Mouse (Mus musculus): ENCODE measurements around the gene Rcc1l. TPM values are rescaled to one million over a fixed set of nuclear protein-coding genes. Genes with fewer than 3 reads are reported as not detected.

The Rcc1l gene
- polyA plus RNA-seq, 1 experiment: 10.3 TPM

- WGBS: 26% methylated on average over 4 of the region's 4 CpGs
- H3K27ac ChIP-seq (ENCODE audit: insufficient read depth, low read depth, low read length): no peak overlapping the region
- peaks cover 5% of the 10 kb centered on the region; the same call in 1 of the 2 replicates for H3K36me3 ChIP-seq (ENCODE audit: control insufficient read depth, insufficient read depth, low read length)
- TF ChIP-seq CTCF (IDR thresholded peaks at IDR 0.05; ENCODE audit: extremely low read depth, insufficient read length, insufficient replicate concordance, low read depth, low read length): peak; percentile 62; the same call in 1 of the 2 replicates
- no peak for TF ChIP-seq POLR2A (IDR thresholded peaks at IDR 0.05; ENCODE audit: low read depth, low read length)
- H3K27me3 ChIP-seq (ENCODE audit: control insufficient read depth, insufficient read depth, low read length): no peaks in the 10 kb centered on the region
- H3K4me3 ChIP-seq (ENCODE audit: low read depth, low read length): no peak overlapping the region
- H3K4me1 ChIP-seq (ENCODE audit: control insufficient read depth, insufficient read depth, insufficient read length, low read length): peaks cover 3% of the 10 kb centered on the region; the same call in 1 of the 2 replicates
These were observed 3.4 kb downstream of the Rcc1l start for GRCm38 (mm10) chr5:134173206-134173605.

- 66% methylated on average over 8 of the region's 8 CpGs for WGBS
- Histone ChIP-seq H3K4me3 (ENCODE audit: low read depth, low read length) (no peak overlapping the region), H3K36me3 (ENCODE audit: control insufficient read depth, insufficient read depth, low read length) (peaks cover 5% of the 10 kb centered on the region; the same call in 1 of the 2 replicates), H3K27me3 (ENCODE audit: control insufficient read depth, insufficient read depth, low read length) (no peaks in the 10 kb centered on the region), H3K4me1 (ENCODE audit: control insufficient read depth, insufficient read depth, insufficient read length, low read length) (peaks cover 4% of the 10 kb centered on the region; the same call in 1 of the 2 replicates), H3K27ac (ENCODE audit: insufficient read depth, low read depth, low read length) (peak overlapping the region; percentile 35; the same call in 1 of the 2 replicates)
- TF ChIP-seq POLR2A (IDR thresholded peaks at IDR 0.05; ENCODE audit: low read depth, low read length) (no peak), CTCF (IDR thresholded peaks at IDR 0.05; ENCODE audit: extremely low read depth, insufficient read length, insufficient replicate concordance, low read depth, low read length) (no peak)
These were observed 6.4 kb downstream of the Rcc1l start for GRCm38 (mm10) chr5:134170167-134170566.

- Histone ChIP-seq H3K36me3 (ENCODE audit: control insufficient read depth, insufficient read depth, low read length) (peaks cover 5% of the 10 kb centered on the region; the same call in 1 of the 2 replicates), H3K4me3 (ENCODE audit: low read depth, low read length) (no peak overlapping the region), H3K4me1 (ENCODE audit: control insufficient read depth, insufficient read depth, insufficient read length, low read length) (peaks cover 6% of the 10 kb centered on the region), H3K27me3 (ENCODE audit: control insufficient read depth, insufficient read depth, low read length) (no peaks in the 10 kb centered on the region), H3K27ac (ENCODE audit: insufficient read depth, low read depth, low read length) (no peak overlapping the region)
- 95% methylated on average over 10 of the region's 10 CpGs for WGBS
- TF ChIP-seq POLR2A (IDR thresholded peaks at IDR 0.05; ENCODE audit: low read depth, low read length) (no peak), CTCF (IDR thresholded peaks at IDR 0.05; ENCODE audit: extremely low read depth, insufficient read length, insufficient replicate concordance, low read depth, low read length) (no peak)
These were observed 7.3 kb downstream of the Rcc1l start for GRCm38 (mm10) chr5:134169231-134169630.

GRCm38 (mm10) chr5:134168033-134168432 is 8.5 kb downstream of the Rcc1l start:
- Histone ChIP-seq H3K36me3 (ENCODE audit: control insufficient read depth, insufficient read depth, low read length) (peaks cover 11% of the 10 kb centered on the region), H3K4me1 (ENCODE audit: control insufficient read depth, insufficient read depth, insufficient read length, low read length) (peaks cover 6% of the 10 kb centered on the region), H3K4me3 (ENCODE audit: low read depth, low read length) (no peak overlapping the region), H3K27ac (ENCODE audit: insufficient read depth, low read depth, low read length) (no peak overlapping the region), H3K27me3 (ENCODE audit: control insufficient read depth, insufficient read depth, low read length) (no peaks in the 10 kb centered on the region)
- no peak for TF ChIP-seq POLR2A (IDR thresholded peaks at IDR 0.05; ENCODE audit: low read depth, low read length)
- no peak for TF ChIP-seq CTCF (IDR thresholded peaks at IDR 0.05; ENCODE audit: extremely low read depth, insufficient read length, insufficient replicate concordance, low read depth, low read length)
- whole genome bisulfite sequencing: 93% methylated on average over 9 of the region's 9 CpGs

GRCm38 (mm10) chr5:134166642-134167041 is 9.9 kb downstream of the Rcc1l start:
- Histone ChIP-seq H3K4me3 (ENCODE audit: low read depth, low read length) (no peak overlapping the region), H3K27ac (ENCODE audit: insufficient read depth, low read depth, low read length) (no peak overlapping the region), H3K36me3 (ENCODE audit: control insufficient read depth, insufficient read depth, low read length) (peaks cover 16% of the 10 kb centered on the region), H3K27me3 (ENCODE audit: control insufficient read depth, insufficient read depth, low read length) (no peaks in the 10 kb centered on the region), H3K4me1 (ENCODE audit: control insufficient read depth, insufficient read depth, insufficient read length, low read length) (peaks cover 6% of the 10 kb centered on the region)
- TF ChIP-seq CTCF (IDR thresholded peaks at IDR 0.05; ENCODE audit: extremely low read depth, insufficient read length, insufficient replicate concordance, low read depth, low read length) (no peak), POLR2A (IDR thresholded peaks at IDR 0.05; ENCODE audit: low read depth, low read length) (no peak)
- WGBS: 87% methylated on average over 7 of the region's 7 CpGs

- Histone ChIP-seq H3K4me3 (ENCODE audit: low read depth, low read length) (no peak overlapping the region), H3K4me1 (ENCODE audit: control insufficient read depth, insufficient read depth, insufficient read length, low read length) (peaks cover 2% of the 10 kb centered on the region; the same call in 1 of the 2 replicates), H3K36me3 (ENCODE audit: control insufficient read depth, insufficient read depth, low read length) (peaks cover 20% of the 10 kb centered on the region), H3K27ac (ENCODE audit: insufficient read depth, low read depth, low read length) (no peak overlapping the region), H3K27me3 (ENCODE audit: control insufficient read depth, insufficient read depth, low read length) (no peaks in the 10 kb centered on the region)
- WGBS: 33% methylated on average over 5 of the region's 5 CpGs
- TF ChIP-seq CTCF (IDR thresholded peaks at IDR 0.05; ENCODE audit: extremely low read depth, insufficient read length, insufficient replicate concordance, low read depth, low read length) (no peak), POLR2A (IDR thresholded peaks at IDR 0.05; ENCODE audit: low read depth, low read length) (no peak)
These were observed 11.9 kb downstream of the Rcc1l start for GRCm38 (mm10) chr5:134164688-134165087.

GRCm38 (mm10) chr5:134155916-134156466 is 20.6 kb downstream of the Rcc1l start:
- TF ChIP-seq POLR2A (IDR thresholded peaks at IDR 0.05; ENCODE audit: low read depth, low read length) (no peak), CTCF (IDR thresholded peaks at IDR 0.05; ENCODE audit: extremely low read depth, insufficient read length, insufficient replicate concordance, low read depth, low read length) (no peak)
- Histone ChIP-seq H3K36me3 (ENCODE audit: control insufficient read depth, insufficient read depth, low read length) (peaks cover 27% of the 10 kb centered on the region), H3K4me1 (ENCODE audit: control insufficient read depth, insufficient read depth, insufficient read length, low read length) (no peaks in the 10 kb centered on the region), H3K27ac (ENCODE audit: insufficient read depth, low read depth, low read length) (no peak overlapping the region), H3K4me3 (ENCODE audit: low read depth, low read length) (no peak overlapping the region), H3K27me3 (ENCODE audit: control insufficient read depth, insufficient read depth, low read length) (no peaks in the 10 kb centered on the region)
- 82% methylated on average over 7 of the region's 7 CpGs for WGBS
